Mouse (Mus musculus) CH12.LX (cell line): ENCODE data around the gene Lypd6. TPM values are rescaled to one million over a fixed set of nuclear protein-coding genes. Genes with fewer than 3 reads are reported as not detected.

Source experiments
- DNase-seq: peaks from one replicate; pipeline ENCODE4 v3.0.0-alpha.2; 2013; ENCODE audit errors: extremely low read depth
- H3K27ac ChIP-seq: 2 replicates; pipeline ENCODE4 v1.5.1; 2012; ENCODE audit warnings: low read depth, mild to moderate bottlenecking, control low read depth, moderate library complexity; ENCODE audit not compliant: insufficient read depth
- H3K27me3 ChIP-seq: replicated peaks from 2 replicates; pipeline ENCODE3; 2012; ENCODE audit warnings: inconsistent platforms
- H3K36me3 ChIP-seq, 2 experiments: replicated peaks in 1 of 2; 2 replicates each; pipeline versions ENCODE3 to v1.6.1; 2012; ENCODE audit warnings: inconsistent platforms in 1 of 2, low read length in 1 of 2, mild to moderate bottlenecking in 1 of 2, mixed read lengths in 1 of 2, moderate library complexity in 1 of 2; ENCODE audit not compliant: control insufficient read depth in 1 of 2, insufficient read depth in 1 of 2
- H3K4me1 ChIP-seq, 2 experiments: 2 replicates each; pipeline ENCODE4 v1.6.1; 2012; ENCODE audit warnings: inconsistent platforms in 1 of 2, moderate library complexity in 1 of 2; ENCODE audit not compliant: insufficient read depth in 2 of 2, control insufficient read depth in 1 of 2
- H3K4me2 ChIP-seq: 2 replicates; pipeline ENCODE4 v1.6.1; 2012; ENCODE audit warnings: low read depth, mild to moderate bottlenecking, control low read depth; ENCODE audit not compliant: poor library complexity, insufficient read depth, severe bottlenecking
- H3K4me3 ChIP-seq, 3 experiments: fragments of 150-350 bp in 1 of 3; sonication (generic) in 1 of 3; replicated peaks in 1 of 3; 2 replicates each; pipeline versions ENCODE3 to v1.5.1; 2011 to 2012; ENCODE audit warnings: low read depth in 2 of 3, low read length in 2 of 3, mild to moderate bottlenecking in 2 of 3, moderate library complexity in 2 of 3, control low read depth in 1 of 3, improper control_type of control experiment in 1 of 3, inconsistent platforms in 1 of 3, mixed read lengths in 1 of 3; ENCODE audit not compliant: poor library complexity in 1 of 3
- H3K79me2 ChIP-seq: replicated peaks from 2 replicates; pipeline ENCODE4 v1.6.1; 2012; ENCODE audit warnings: mild to moderate bottlenecking, moderate library complexity; ENCODE audit not compliant: control insufficient read depth, poor library complexity, insufficient read depth, severe bottlenecking; ENCODE audit errors: extremely low read depth
- H3K9ac ChIP-seq: 2 replicates; pipeline ENCODE4 v1.6.1; 2012; ENCODE audit warnings: low read depth, mild to moderate bottlenecking, control low read depth, moderate library complexity; ENCODE audit not compliant: insufficient read depth
- H3K9me3 ChIP-seq: replicated peaks from 2 replicates; pipeline ENCODE3; 2012; ENCODE audit warnings: low read length, inconsistent platforms, mixed read lengths
- BHLHE40 ChIP-seq: IDR thresholded peaks from 2 replicates; pipeline ENCODE4 v1.6.1; 2011; ENCODE audit warnings: mild to moderate bottlenecking, low read depth, low read length, improper control_type of control experiment
- CHD1 ChIP-seq: IDR thresholded peaks from 2 replicates; pipeline ENCODE4 v1.6.1; 2012; ENCODE audit warnings: low read depth, low read length, improper control_type of control experiment, inconsistent platforms
- CHD2 ChIP-seq: IDR thresholded peaks from 2 replicates; pipeline ENCODE4 v1.6.1; 2011; ENCODE audit warnings: low read length, improper control_type of control experiment
- E2F4 ChIP-seq: IDR thresholded peaks from 2 replicates; pipeline ENCODE4 v1.6.1; 2011; ENCODE audit warnings: low read depth, low read length, improper control_type of control experiment; ENCODE audit not compliant: insufficient replicate concordance
- ELF1 ChIP-seq: IDR thresholded peaks from 2 replicates; pipeline ENCODE4 v1.6.1; 2014; ENCODE audit warnings: low read depth, mild to moderate bottlenecking, inconsistent platforms, low read length, improper control_type of control experiment
- ETS1 ChIP-seq: conservative IDR thresholded peaks from 2 replicates; pipeline ENCODE4 v1.6.1; 2012; ENCODE audit warnings: low read depth, mild to moderate bottlenecking, inconsistent platforms, low read length, improper control_type of control experiment, moderate library complexity
- GABPA ChIP-seq: IDR thresholded peaks from 2 replicates; pipeline ENCODE4 v1.6.1; 2012; ENCODE audit warnings: low read depth, low read length, improper control_type of control experiment, inconsistent platforms; ENCODE audit not compliant: insufficient replicate concordance
- HCFC1 ChIP-seq: IDR thresholded peaks from 2 replicates; pipeline ENCODE4 v1.6.1; 2012; ENCODE audit warnings: low read depth, mild to moderate bottlenecking, inconsistent platforms, low read length, improper control_type of control experiment
- IRF4 ChIP-seq: IDR thresholded peaks from 2 replicates; pipeline ENCODE4 v1.6.1; 2014; ENCODE audit warnings: low read depth, mild to moderate bottlenecking, inconsistent platforms, low read length, improper control_type of control experiment
- JUN ChIP-seq: IDR thresholded peaks from 2 replicates; pipeline ENCODE4 v1.6.1; 2011; ENCODE audit warnings: low read depth, mild to moderate bottlenecking, low read length, improper control_type of control experiment, moderate library complexity; ENCODE audit not compliant: insufficient read depth
- KAT2A ChIP-seq: IDR thresholded peaks from 2 replicates; pipeline ENCODE4 v1.6.1; 2012; ENCODE audit warnings: low read length, improper control_type of control experiment, inconsistent platforms; ENCODE audit not compliant: insufficient replicate concordance
- MAX ChIP-seq: IDR thresholded peaks from 2 replicates; pipeline ENCODE4 v1.6.1; 2011; ENCODE audit warnings: low read length, improper control_type of control experiment
- MAZ ChIP-seq: IDR thresholded peaks from 2 replicates; pipeline ENCODE4 v1.6.1; 2012; ENCODE audit warnings: low read depth, mild to moderate bottlenecking, inconsistent platforms, low read length, improper control_type of control experiment, moderate library complexity
- NELFE ChIP-seq: IDR thresholded peaks from 2 replicates; pipeline ENCODE4 v1.6.1; 2011; ENCODE audit warnings: low read depth, low read length, improper control_type of control experiment
- NRF1 ChIP-seq: IDR thresholded peaks from 2 replicates; pipeline ENCODE4 v1.6.1; 2014; ENCODE audit warnings: low read depth, mild to moderate bottlenecking, inconsistent platforms, low read length, improper control_type of control experiment, moderate library complexity
- PAX5 ChIP-seq: IDR thresholded peaks from 2 replicates; pipeline ENCODE4 v1.6.1; 2012; ENCODE audit warnings: low read length, inconsistent platforms, mixed read lengths
- SIN3A ChIP-seq: IDR thresholded peaks from 2 replicates; pipeline ENCODE4 v1.6.1; 2012; ENCODE audit warnings: low read length, improper control_type of control experiment, inconsistent platforms
- SMC3 ChIP-seq: IDR thresholded peaks from 2 replicates; pipeline ENCODE4 v1.6.1; 2011; ENCODE audit warnings: low read depth, low read length, improper control_type of control experiment
- TCF12 ChIP-seq: IDR thresholded peaks from 2 replicates; pipeline ENCODE4 v1.6.1; 2014; ENCODE audit warnings: low read depth, mild to moderate bottlenecking, inconsistent platforms, low read length, improper control_type of control experiment
- UBTF ChIP-seq: IDR thresholded peaks from 2 replicates; pipeline ENCODE4 v1.6.1; 2012; ENCODE audit warnings: low read depth, mild to moderate bottlenecking, inconsistent platforms, low read length, improper control_type of control experiment, moderate library complexity
- USF2 ChIP-seq: conservative IDR thresholded peaks from 2 replicates; pipeline ENCODE4 v1.6.1; 2011; ENCODE audit warnings: low read depth, low read length, improper control_type of control experiment
- ZKSCAN1 ChIP-seq: IDR thresholded peaks from 2 replicates; pipeline ENCODE4 v1.6.1; 2012; ENCODE audit warnings: low read depth, inconsistent platforms, low read length, improper control_type of control experiment, borderline replicate concordance
- dilution Hi-C: fragments of 300-500 bp; cut with MboI; formaldehyde crosslinking; loops from 2 replicates; pipeline ENCODE4 v1.14.3; 2020; ENCODE audit warnings: low sequenced_read_pairs; ENCODE audit not compliant: extremely low pct_unique_long_range_greater_than_20kb, extremely low pct_ligation_motif_present
- in situ Hi-C: fragments of 300-500 bp; cut with MboI; formaldehyde crosslinking; loops from 3 replicates; pipeline ENCODE4 v1.14.3; 2019; ENCODE audit warnings: low sequenced_read_pairs, low pct_ligation_motif_present, low pct_unique_long_range_greater_than_20kb, mixed read lengths
- polyA plus RNA-seq: library from polyadenylated mRNA; unstranded; fragments of >175 nt; gene quantifications from 2 replicates; pipeline ENCODE4 v1.2.1, GENCODE M21; 2012; ENCODE audit warnings: low read depth; ENCODE audit not compliant: insufficient read length
- total RNA-seq, 2 experiments: library from RNA; depleted of rRNA; stranded (reverse); fragments of 300-350 nt in 1 of 2; fragments of >200 nt in 1 of 2; gene quantifications; 2 replicates each; pipeline ENCODE4 v1.2.3; 2012 to 2014

The Lypd6 gene
- total and polyA plus RNA-seq, 3 experiments = not detected

- Histone ChIP-seq H3K36me3 (no peaks in the 10 kb centered on the region), H3K9ac (no peak overlapping the region), H3K27me3 (no peaks in the 10 kb centered on the region), H3K4me3 (no peak overlapping the region), H3K4me1 (no peaks in the 10 kb centered on the region), H3K79me2 (no peaks in the 10 kb centered on the region), H3K4me2 (no peak overlapping the region), H3K9me3 (no peaks in the 10 kb centered on the region), H3K27ac (no peak overlapping the region)
- in situ Hi-C loops (no loop called here), dilution Hi-C loops (no loop called here)
- no peak for TF ChIP-seq E2F4
- DNase-seq = no peak
Measured at GRCm38 (mm10) chr2:50175709-50176108, 109.5 kb downstream of the Lypd6 start.

GRCm38 (mm10) chr2:50179164-50179563, 112.9 kb downstream of the Lypd6 start:
- in situ Hi-C loops = no loop called here
- TF ChIP-seq BHLHE40 (no peak), ZKSCAN1 (no peak), NRF1 (no peak), MAX (no peak), ELF1 (no peak), CHD2 (no peak), TCF12 (no peak), KAT2A (no peak), SMC3 (no peak)
- TF ChIP-seq, all 38 proteins: peak for 0
- H3K4me2 ChIP-seq = no peak overlapping the region
- no peaks in the 10 kb centered on the region for H3K79me2 ChIP-seq
- H3K4me3 ChIP-seq = no peak overlapping the region
- DNase-seq = no peak
- no peaks in the 10 kb centered on the region for H3K27me3 ChIP-seq
- dilution Hi-C loops = no loop called here
- H3K4me1 ChIP-seq = peaks cover 0 to 4% of the 10 kb centered on the region in 2 experiments; a peak in 1 of 4 replicates
- H3K27ac ChIP-seq = no peak overlapping the region
- no peaks in the 10 kb centered on the region for H3K9me3 ChIP-seq
- H3K36me3 ChIP-seq = no peaks in the 10 kb centered on the region
- H3K9ac ChIP-seq = no peak overlapping the region

GRCm38 (mm10) chr2:50180423-50180822, 114.2 kb downstream of the Lypd6 start:
- H3K4me2 ChIP-seq = no peak overlapping the region
- peaks cover 0 to 4% of the 10 kb centered on the region in 2 experiments; a peak in 1 of 4 replicates for H3K4me1 ChIP-seq
- no peak overlapping the region for H3K27ac ChIP-seq
- no peak overlapping the region for H3K4me3 ChIP-seq
- dilution Hi-C loops (no loop called here), in situ Hi-C loops (no loop called here)
- no peak for DNase-seq
- no peaks in the 10 kb centered on the region for H3K9me3 ChIP-seq
- H3K9ac ChIP-seq = no peak overlapping the region
- TF ChIP-seq GABPA (no peak), MAZ (no peak), CHD2 (no peak), ELF1 (no peak), USF2 (no peak), HCFC1 (no peak), SIN3A (no peak), PAX5 (no peak), MAX (no peak), JUN (no peak), CHD1 (no peak), TCF12 (no peak), BHLHE40 (no peak), UBTF (no peak), NELFE (no peak), ETS1 (no peak), IRF4 (no peak)
- no peaks in the 10 kb centered on the region for H3K79me2 ChIP-seq
- H3K36me3 ChIP-seq = no peaks in the 10 kb centered on the region
- no peaks in the 10 kb centered on the region for H3K27me3 ChIP-seq
